Comparison of ENCODE assay signal across 8 mouse cellular contexts in genomic region chrX:77433811-77434192, GRCm38 (mm10).
DNase-seq lines count a peak whose midpoint lies in the region; ATAC-seq and TF ChIP-seq lines count a peak whose summit lies in the region.

No protein-coding gene starts in this region.

- no peaks in the 10 kb centered on the region for H3K36me3 ChIP-seq in heart, embryonic 15.5 days
- no peaks in the 10 kb centered on the region for H3K36me3 ChIP-seq in G1E (replicated peaks)
- no peaks in the 10 kb centered on the region for H3K36me3 ChIP-seq in forebrain, embryonic 14.5 days (ENCODE audit: control insufficient read depth, insufficient read depth, low read length)
- no peaks in the 10 kb centered on the region for H3K36me3 ChIP-seq in liver, postnatal 0 days (replicated peaks; ENCODE audit: insufficient read depth, low read length)

- no peak for TF ChIP-seq CTCF in G1E (IDR thresholded peaks at IDR 0.05; ENCODE audit: low read depth, low read length)
- no peak for TF ChIP-seq CTCF in liver, postnatal 0 days (IDR thresholded peaks at IDR 0.05; ENCODE audit: low read depth)

- DNase-seq in heart, adult 9 months (ENCODE audit: low spot score in 2 of 2) = no peak
- no peak for DNase-seq in G1E (ENCODE audit: low spot score)
- DNase-seq in forebrain, embryonic 14.5 days (ENCODE audit: low spot score) = no peak
- no peak for DNase-seq in liver, postnatal 0 days
- DNase-seq in left cerebral cortex, postnatal 4 days = no peak
- DNase-seq in thymus, postnatal 25 days = no peak
- no peak for DNase-seq in embryo, embryonic 10 days (ENCODE audit: low spot score)

- no peaks in the 10 kb centered on the region for H3K4me1 ChIP-seq in heart, embryonic 15.5 days (replicated peaks)
- H3K4me1 ChIP-seq in G1E (ENCODE audit: insufficient read depth, low read depth, low read length) = peaks cover 4% of the 10 kb centered on the region; the same call in 1 of the 2 replicates
- peaks cover 3% of the 10 kb centered on the region; the same call in 1 of the 2 replicates for H3K4me1 ChIP-seq in forebrain, embryonic 14.5 days (ENCODE audit: control insufficient read depth, insufficient read depth, low read length)
- H3K4me1 ChIP-seq in liver, postnatal 0 days (ENCODE audit: insufficient read depth) = no peaks in the 10 kb centered on the region

- ATAC-seq in heart, embryonic 15.5 days (replicated peaks; ENCODE audit: insufficient number of reproducible peaks, insufficient read depth, low FRiP score, low read depth) = 0 out of 2 replicates have a peak, but pooled peaks have one; percentile 1
- no peak for ATAC-seq in G1E (ENCODE audit: extremely low read depth, insufficient number of reproducible peaks, low FRiP score, poor library complexity, severe bottlenecking)
- ATAC-seq in forebrain, embryonic 14.5 days = peak; percentile 49; the same call in 1 of the 2 replicates
- ATAC-seq in liver, postnatal 0 days = peak; percentile 11; the same call in 1 of the 2 replicates

- H3K27ac ChIP-seq in heart, embryonic 15.5 days = peak overlapping the region; percentile 49
- H3K27ac ChIP-seq in forebrain, embryonic 14.5 days (ENCODE audit: low read depth, low read length) = peak overlapping the region; percentile 60
- H3K27ac ChIP-seq in liver, postnatal 0 days (ENCODE audit: low read depth) = no peak overlapping the region

- intact Hi-C loops in left cerebral cortex, postnatal 4 days (cut with DNase I) = loop anchor here (10.0 kb wide), 1 partner anchor 201 kb away; no protein-coding TSS in a partner anchor

- TF ChIP-seq EP300 in liver, postnatal 0 days (IDR thresholded peaks at IDR 0.05; ENCODE audit: low read depth) = no peak

- H3K4me3 ChIP-seq in heart, embryonic 15.5 days = peak overlapping the region; percentile 37
- peak overlapping the region; percentile 49; the same call in 1 of the 2 replicates for H3K4me3 ChIP-seq in G1E (ENCODE audit: low read depth, low read length)
- H3K4me3 ChIP-seq in forebrain, embryonic 14.5 days (ENCODE audit: low read depth, low read length) = no peak overlapping the region
- H3K4me3 ChIP-seq in liver, postnatal 0 days (ENCODE audit: low read depth, low read length) = peak overlapping the region; percentile 37; the same call in 1 of the 2 replicates

- H3K9ac ChIP-seq in heart, embryonic 15.5 days = no peak overlapping the region; the same call in 1 of the 2 replicates
- H3K9ac ChIP-seq in forebrain, embryonic 14.5 days (ENCODE audit: low read length) = no peak overlapping the region
- no peak overlapping the region for H3K9ac ChIP-seq in liver, postnatal 0 days (replicated peaks)

- 15% methylated on average over 3 of the region's 3 CpGs for WGBS in heart, embryonic 15.5 days
- 31% methylated on average over 3 of the region's 3 CpGs for WGBS in forebrain, embryonic 14.5 days
- 26% methylated on average over 3 of the region's 3 CpGs for WGBS in liver, postnatal 0 days (ENCODE audit: insufficient replicate concordance)

- no peaks in the 10 kb centered on the region for H3K27me3 ChIP-seq in heart, embryonic 15.5 days
- no peaks in the 10 kb centered on the region for H3K27me3 ChIP-seq in G1E (ENCODE audit: insufficient read depth, low read length)
- no peaks in the 10 kb centered on the region for H3K27me3 ChIP-seq in forebrain, embryonic 14.5 days (replicated peaks; ENCODE audit: control insufficient read depth, insufficient read depth, low read length)
- no peaks in the 10 kb centered on the region for H3K27me3 ChIP-seq in liver, postnatal 0 days (ENCODE audit: insufficient read depth, low read length)

- no peaks in the 10 kb centered on the region for H3K9me3 ChIP-seq in heart, embryonic 15.5 days (replicated peaks)
- H3K9me3 ChIP-seq in G1E (replicated peaks) = no peaks in the 10 kb centered on the region
- H3K9me3 ChIP-seq in forebrain, embryonic 14.5 days (replicated peaks; ENCODE audit: control insufficient read depth, low read length) = no peaks in the 10 kb centered on the region
- no peaks in the 10 kb centered on the region for H3K9me3 ChIP-seq in liver, postnatal 0 days (ENCODE audit: low read length)

- peak overlapping the region; percentile 56 for H3K4me2 ChIP-seq in heart, embryonic 15.5 days
- H3K4me2 ChIP-seq in forebrain, embryonic 14.5 days (ENCODE audit: low read length) = peak overlapping the region; percentile 39; the same call in 1 of the 2 replicates
- peak overlapping the region; percentile 58 for H3K4me2 ChIP-seq in liver, postnatal 0 days (ENCODE audit: low read depth, low read length)
